Mouse (Mus musculus) c-Kit-negative CD71-positive TER-119-positive erythroid progenitor cells, embryonic 14.5 days (primary cell): ENCODE results near the gene Cebpe.

ENCODE experiments used
- DNase-seq: peaks from one replicate; pipeline ENCODE4 v3.0.0-alpha.2; 2013; ENCODE audit warnings: low read depth, low spot score

Cebpe gene

DNA sequence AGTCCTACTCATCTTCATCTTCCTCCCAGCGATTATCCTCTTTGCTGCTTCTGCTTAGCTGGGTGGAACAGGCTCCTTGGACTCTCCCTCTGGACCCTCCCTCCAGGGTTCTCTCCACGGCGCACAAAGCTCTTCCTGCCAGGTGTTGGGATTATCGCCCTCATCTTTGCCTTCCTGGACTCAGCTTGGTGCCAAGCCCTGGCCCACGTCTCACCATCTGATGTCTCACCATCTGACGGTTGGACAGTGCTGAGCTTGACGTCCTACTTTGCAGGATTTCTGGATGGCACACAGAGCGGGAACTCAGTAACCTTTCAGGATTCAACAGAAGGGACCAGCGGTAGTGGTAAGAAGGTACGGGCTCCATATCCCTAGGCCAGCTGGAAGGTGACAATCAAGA is 9.7 kb upstream of the Cebpe start:
- DNase-seq: no peak

DNA sequence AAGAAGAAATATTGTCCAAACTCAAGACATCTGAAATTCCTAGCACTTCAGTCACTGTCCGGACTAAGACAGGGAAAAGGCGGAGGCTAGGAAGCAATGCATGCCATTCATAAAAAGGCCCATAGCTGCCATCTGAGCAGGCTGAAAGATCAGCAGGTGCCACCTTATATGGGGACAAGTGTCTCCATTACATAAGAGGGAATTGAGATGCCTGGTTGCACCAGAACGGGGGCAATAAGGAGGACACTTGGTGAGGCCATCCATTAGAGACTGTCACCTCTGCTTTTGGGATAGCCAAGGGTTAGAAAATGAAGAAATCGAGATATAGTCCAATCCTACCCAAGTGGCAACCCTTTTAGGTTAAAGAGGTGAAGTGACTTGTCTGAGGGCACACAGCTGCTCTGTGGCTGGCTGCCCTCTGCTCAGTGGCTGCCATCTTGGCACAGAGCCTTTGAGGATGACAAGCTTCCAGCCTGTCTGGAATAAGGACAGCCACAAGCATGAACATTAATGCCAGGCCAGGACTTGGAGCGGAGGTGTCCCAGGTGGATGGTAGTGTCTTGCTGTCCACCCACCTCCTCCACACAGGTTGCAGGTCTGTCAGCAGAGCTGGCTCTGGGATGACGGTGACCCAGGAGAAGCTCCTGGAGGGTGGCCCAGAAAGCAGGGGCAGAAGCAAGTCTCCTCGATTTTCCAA is 8.8 kb upstream of the Cebpe start:
- no peak for DNase-seq

DNA sequence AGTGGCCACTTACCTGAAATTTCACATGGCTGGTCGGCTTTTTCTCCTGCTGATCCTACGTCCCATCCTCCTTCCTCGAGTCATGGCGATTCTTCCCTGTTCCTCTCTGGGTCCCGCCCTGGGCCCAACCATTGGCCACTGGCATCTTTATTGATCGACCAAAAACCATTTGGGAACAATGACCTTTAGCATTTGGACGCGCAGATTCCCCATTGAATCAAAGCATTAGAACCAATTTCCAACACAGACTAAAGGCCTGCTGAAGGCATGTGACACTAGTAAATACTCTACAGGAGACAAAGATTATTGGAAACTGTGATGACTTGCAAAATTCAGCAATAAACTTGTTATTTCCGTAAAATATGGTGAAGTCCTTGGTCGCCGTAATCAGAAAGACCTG is 8.1 kb upstream of the Cebpe start:
- no peak for DNase-seq

DNA sequence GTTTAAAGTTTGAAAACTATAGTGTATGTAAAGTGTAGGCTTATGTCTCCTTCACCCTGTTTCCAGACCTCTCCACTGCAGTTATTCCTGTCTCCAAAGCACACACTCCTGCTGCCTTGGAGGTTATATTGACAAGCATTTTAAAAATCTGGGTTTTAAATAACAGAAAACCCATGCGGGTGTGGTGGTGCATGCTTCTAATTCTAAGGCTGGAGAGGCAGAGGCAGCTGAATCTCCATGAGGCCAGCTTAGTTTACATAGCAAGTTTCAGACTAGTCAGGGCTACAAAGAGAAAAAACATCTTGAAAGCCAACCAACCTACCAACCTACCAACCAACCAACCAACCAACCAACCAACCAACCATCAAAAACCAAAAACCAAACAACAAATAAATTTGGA is 3.4 kb upstream of the Cebpe start:
- no peak for DNase-seq

DNA sequence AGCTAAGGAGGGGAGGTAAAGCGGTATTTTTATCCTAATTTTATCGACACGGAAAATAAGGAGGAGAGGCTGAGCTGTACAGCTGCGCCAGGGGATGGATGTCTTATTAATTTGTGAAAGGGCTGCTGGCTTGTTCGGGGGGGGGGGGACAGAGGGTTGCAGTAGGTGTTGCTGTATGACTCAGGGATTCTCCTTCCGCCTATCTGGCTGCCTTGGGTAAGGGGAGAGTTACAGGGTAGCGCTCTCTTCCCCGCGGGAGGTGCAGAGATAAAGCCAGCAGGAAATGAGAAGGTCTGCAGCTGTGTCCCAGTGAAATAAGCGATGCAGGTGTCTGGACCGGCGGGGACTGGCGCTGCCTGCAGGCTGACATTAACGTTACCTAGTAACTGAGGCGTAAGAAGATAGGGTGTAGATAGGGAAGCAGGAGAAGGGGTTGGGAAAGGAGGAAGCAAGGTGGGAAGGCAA is 2.7 kb upstream of the Cebpe start:
- DNase-seq: no peak

DNA sequence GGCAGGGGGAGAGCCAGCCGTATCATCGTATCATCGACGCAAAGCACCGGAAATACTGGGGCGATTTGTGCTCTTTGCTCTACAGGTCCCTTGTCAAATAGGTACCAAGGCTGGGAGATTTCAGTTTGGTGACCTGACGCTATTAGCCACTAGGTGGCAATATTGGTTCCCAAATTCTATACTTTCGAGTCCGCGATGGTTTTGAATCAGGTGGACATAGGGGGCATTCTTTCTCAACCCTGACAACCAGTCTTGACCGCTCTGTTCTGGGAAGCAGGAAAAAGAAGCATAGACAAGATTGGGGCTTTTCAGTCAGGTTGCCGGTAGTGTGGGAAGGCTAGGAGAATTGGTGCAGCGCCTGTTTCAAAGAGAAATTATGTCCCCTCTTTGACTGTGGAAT is 2.1 kb upstream of the Cebpe start:
- DNase-seq: peak; percentile 76

DNA sequence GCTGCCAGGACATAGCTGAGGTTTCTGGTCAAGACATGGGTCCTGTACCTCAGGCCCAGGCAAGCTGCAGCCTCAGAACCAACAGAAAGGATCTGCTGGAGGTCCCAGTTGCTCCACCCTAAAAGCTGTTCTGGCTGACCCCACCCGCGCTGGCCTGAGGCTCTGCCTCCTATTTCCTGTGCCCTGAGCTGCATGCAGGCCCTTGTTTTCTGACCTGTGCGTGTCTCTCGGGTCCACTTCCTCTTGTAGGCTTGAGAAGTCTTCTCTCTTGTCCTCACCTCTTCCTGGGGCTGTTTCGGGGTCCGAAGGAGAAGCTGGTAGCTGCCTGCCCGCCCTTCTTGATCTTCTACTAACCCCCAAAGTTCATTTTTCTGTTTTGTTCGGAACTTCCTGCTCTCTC is 887 bp upstream of the Cebpe start:
- DNase-seq: no peak

DNA sequence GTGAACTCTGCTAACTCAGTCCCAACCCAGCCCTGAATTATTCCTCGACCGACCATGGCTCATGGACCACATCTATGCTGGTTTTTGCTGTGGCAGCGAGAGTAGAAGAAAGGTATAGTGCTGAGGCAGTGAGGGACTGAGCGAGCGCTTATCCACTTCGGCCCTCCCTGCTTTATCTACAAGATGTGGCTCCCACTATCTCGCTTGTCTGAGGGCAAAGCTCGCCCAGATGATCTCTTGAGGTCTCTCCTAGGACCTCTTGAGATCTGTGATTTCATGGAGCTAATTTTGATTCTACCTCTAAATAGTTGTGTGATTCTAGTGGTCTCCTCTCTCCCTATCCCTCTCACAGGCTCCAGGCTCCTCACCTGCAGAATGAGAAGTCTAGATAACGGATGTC is 2.9 kb downstream of the Cebpe start:
- DNase-seq: no peak

DNA sequence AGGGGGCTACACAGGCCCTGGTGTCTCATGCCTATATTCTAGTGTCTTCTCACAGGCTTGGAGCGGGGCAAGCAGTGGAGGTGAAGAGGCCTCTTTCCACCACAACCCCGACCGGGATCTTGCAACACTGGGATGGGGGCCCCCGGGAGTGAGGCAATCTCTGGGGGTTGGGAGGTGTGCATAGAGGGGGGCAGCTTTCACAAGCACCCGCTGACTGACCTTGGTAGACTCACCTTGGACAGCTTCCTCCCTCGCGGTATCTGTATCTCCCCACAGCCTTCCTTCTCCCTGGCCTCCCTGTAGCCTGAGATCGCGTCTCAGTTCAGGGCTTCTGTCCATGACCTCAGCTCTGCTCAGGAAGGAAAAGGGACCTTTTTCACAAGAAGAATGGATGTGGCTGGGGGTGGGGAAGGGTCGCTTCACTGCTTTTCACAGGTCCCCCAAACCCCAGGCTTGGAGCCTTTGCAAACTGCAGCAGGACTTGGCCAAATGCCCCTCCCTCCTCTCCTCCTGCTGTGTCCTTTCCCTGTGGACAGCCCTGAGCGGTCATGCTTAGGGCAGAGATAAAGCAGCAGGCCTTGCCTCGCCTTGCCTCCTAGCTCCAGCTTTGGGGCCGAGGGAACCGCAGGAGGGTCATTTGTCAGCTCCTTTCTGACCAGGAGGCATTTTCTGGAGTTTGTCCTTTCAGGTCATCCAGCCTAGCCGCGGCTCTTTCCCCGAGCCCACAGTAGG is 5.2 kb downstream of the Cebpe start:
- no peak for DNase-seq

DNA sequence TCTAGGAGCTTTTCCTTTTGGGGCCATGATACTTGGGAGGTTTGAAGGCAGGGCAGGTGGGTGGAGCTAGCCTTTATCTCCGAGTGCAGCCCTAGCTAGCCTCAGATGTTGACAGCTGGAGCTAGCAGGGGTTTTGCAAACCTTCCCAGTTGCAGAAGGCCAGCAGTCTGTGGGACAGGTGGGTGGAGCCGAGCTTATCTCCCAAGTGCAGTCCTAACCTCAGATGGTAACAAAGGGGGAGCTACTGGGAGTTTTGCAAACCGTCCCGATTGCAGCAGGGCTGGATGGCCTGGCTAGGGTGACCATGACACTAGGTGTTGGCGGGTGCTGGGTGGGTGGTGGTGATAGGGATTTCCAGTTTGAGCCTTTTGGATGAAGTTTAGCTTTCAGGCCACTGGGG is 6.1 kb downstream of the Cebpe start:
- DNase-seq: peak; percentile 85

DNA sequence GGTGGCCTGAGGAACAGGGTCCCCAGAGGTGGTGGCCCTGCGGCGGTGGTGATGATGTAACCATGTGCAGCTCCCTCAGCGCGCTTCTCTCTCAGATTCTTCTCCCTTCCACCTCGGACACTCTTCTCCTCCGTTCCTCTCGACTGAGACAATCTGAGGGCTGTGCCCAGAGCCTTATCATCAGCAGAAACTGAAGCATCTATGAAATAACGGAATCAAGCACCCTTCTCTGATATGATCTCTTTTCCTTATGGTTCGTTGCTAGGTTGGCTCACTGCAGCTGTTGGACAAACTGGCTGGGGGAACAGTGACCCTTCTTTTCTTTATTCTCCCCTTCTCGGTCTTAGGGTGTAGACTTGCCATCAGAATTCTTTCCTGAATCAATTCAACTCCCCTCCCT is 8.8 kb downstream of the Cebpe start:
- DNase-seq: no peak

DNA sequence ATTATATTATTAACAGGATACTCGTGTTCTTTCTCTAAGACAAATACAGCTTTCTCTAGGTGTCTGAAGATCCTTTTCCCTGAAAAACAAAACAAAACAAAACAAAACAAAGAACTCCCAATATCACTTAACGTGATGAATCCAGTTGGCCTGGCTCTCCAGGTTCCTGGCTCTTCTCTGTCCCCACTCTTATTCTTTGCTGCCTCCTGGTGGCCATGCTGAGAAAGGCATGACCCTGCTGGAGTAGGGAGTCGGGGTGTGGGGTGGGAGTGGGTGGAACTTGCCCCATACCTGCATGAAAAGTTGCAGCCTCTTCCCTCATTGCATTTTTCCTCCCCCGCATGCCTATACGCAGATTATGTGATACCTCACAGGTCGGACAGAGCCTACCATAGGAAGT is 10.7 kb downstream of the Cebpe start:
- peak; percentile 56 for DNase-seq

DNA sequence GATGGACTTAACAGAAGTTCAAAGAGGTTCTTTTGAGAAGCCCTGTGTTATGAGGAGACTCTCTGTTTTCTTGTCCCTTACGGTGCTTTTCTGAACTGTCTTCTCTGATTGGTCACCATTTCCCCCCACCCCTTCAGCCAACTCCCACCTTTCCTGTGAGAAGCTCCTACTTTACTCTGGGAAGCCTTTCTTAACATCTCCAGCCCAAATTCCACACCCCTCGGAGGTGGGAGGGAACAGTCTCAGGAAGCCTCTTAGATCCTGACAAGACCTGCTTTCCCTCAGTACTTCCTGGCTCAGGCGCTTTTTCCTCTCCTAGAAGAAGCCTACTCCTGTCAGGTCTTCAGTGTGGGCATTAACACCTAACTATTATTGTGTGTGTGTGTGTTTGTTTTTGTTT is 12.4 kb downstream of the Cebpe start:
- DNase-seq: no peak

DNA sequence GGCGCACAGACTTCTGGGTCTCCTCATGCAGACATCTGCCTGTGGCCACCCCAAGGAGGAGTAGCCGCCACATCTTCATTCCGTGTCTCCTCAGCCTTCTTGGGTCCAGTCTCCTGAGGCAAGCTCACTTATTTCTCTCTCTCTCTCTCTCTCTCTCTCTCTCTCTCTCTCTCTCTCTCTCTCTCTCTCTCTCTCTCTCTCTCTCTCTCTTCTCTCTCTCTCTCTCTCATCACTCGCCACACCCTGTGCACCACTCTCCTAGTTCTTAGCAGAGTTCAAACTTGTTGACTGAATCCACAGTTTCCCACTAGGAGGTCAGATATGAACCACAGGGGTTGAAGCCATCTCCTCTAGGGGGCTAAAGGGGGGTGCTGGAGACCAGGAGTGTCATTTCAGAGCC is 13.2 kb downstream of the Cebpe start, which contains the start of gene Gm29776:
TSS of gene Gm29776 (minus strand) at position 101 of the 400 bp plus-strand sequence.
- DNase-seq: no peak

DNA sequence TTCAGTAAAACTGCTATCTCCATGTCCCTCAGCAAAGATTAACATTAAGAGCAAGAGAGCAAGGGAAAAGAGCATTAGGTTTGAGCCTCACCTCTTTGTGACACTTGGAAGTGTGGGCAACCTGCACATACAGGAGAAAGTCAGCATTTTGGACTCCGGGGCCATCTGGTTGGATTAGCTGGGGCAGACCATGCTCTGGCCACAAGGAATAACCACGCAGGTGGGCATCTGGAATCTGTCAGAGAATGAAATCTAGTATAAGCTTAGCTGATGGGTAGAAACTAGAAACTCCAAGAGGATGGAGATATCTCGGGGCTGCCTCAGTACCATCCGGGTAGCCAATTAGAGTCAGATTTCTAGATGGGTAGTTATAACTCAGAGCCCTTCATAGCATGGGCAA is 15.2 kb downstream of the Cebpe start:
- DNase-seq: no peak

DNA sequence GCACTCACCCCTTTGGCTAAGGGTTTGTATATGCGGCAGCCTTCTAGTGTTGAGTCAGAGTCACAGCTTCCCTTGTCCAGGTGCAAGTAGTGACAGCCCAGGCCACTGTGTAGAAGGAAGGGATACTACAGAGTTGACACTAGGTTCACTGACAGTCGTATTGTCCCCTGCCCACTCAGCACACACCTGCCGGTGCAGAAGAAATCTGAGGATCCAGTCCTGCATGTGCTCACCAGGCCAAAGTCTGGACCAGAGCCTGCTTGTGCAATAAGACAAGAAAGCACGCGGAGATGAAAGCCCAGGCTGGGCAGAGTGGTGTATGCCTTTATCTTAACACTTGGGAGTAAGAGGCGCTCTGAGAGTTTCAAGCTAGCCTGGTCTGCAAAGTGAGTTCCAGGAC is 16.9 kb downstream of the Cebpe start:
- DNase-seq: no peak

DNA sequence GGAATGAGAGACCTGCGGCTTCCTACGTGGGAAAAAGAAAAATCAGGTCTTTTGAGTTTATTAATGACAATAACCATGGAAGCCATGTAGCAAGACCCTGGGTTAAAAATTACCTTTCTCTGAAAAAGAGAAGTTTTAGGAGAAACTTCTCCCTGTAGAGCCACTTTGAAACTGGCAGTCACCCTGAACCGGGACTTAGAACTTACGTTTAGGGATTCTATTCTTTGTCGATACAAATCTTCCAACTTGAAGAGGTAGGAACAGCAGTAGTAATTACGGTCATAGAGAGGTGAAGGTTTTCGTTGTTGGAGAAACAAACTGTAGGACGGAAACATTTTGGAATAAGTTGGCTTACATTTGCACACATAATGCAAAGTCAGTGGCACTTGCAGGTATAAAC is 24.7 kb downstream of the Cebpe start:
- no peak for DNase-seq

DNA sequence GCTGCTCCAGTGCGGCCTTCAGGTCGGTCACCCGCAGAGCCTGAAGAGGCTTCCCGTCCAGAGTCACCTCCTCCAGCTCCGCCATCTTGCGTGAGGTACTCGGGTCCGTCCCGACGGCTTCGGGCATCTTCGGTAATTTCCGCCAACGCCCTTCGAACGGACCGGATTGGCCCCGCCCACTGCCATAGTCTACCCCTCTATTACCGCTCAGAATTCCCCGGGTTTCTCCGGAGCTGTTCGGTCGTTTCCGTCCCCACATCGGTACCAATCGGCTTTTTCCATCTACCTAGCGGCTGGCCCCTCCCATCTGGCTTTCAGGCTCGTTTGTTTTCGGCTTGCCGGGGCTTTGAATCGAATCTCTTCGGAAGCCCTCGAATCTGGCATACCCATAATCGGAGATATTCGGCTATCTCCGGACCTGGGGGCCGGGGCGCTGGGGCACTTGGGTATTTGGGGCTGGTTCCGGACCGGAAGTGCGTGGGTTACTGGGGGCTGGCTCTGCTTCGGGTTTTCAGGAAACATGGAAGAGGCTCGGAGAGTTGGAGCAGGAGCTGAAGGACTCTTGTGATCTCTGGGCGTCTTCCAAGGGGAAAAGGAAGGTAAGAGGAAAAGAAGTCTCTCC is 25.3 kb downstream of the Cebpe start, which contains the start of gene Acin1:
TSS of gene Acin1 (minus strand) at position 410 of the 622 bp plus-strand sequence.
- peak; percentile 98 for DNase-seq

DNA sequence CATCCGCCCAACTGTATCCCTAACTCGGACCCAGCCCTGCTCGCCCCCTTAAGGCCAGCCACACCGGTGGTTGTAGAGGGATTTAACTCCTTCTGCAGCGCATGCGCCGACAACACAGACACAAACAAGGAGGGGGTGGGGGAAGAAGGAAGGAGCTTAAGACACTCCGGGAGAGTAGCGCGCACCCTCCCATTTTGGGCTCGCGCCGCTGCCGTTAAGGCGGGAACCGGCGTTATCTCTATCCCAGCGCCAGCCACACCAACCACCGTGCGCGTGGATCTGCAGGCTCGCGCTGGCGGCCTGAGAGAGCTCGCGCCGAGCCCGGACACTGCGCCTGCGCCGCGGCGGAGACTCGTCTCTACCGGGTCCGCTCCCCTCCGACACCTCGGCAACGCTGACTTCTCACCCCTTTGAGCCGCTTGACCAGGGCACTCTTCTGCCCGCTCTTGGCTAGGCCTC is 25.9 kb downstream of the Cebpe start, which contains the start of gene 1700123O20Rik:
TSS of gene 1700123O20Rik (plus strand) at position 154 of the 459 bp plus-strand sequence.
- peak; percentile 84 for DNase-seq

DNA sequence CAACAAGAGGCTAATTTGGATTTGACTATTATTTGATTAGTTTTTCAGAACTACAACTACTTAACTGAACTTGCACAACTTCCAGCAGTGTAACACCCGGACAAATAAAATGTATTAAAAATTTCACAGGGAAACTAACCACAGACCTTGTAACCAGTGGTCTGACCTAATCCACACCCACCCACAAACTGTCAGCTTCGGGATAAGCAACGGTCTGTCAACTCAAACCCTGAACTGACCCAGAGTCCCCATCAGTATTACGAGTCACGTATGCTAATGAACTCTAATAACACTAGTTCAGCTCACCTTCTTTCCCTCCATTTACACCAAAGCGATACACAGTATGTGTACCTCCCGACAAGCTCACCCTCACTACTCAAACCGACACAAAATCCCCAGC is 26.5 kb downstream of the Cebpe start:
- DNase-seq: no peak

DNA sequence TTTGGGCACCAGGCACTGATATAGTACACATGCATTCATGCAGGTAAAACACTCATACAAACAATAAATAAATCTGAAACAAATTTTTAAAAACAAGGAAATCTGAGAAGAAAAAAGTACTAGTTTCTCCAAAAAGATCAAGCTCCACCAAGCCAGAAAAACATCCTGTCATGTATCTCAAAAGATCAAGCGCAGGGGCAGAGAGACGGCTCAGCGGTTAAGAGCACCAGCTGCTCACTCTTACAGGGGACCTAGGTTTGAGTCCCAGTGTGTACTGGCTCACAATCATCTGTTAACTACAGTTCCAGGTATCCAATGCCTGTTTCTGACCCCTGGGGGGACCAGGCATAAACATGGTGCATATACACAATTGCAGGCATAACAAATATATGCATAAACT is 29.6 kb downstream of the Cebpe start:
- DNase-seq: no peak

DNA sequence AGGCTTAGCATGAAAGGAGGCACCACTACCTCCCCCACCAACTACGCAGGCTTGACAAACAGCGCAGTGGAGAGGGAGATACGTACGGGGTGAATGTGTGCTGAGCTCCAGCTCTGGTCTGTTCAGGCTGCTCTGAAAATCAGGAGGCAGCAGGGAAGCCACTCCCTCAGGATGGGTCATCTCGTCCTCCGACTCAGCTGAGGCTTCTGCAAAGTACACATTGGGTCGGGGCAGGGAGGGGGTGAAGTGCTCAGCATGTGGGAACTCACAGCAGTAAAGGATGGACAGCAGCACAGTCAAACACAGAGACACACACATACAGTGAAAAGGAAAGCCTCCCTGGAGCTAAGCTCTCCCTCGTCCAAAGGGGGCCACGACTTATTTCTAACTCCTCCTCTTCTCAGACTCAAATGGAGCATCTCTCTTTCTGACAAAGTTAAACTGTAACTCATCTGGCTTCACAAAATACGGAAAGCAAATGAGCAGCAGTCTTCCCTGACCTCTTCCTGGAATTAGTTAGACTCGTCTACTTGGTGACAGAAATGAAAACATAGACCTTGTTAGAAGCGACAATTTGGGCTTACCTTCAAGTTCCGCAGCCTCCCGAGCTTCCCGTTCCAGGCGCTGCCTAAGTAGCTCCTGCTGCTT is 33.2 kb downstream of the Cebpe start:
- DNase-seq: no peak
